Mouse (Mus musculus): Measurements from ENCODE around the gene Sstr4.

Gene Sstr4

GRCm38 (mm10) chr2:148386927-148387326 is 8.2 kb upstream of the Sstr4 start:
- in situ Hi-C loops (cut with MboI; ENCODE audit: low pct_unique_long_range_greater_than_20kb in 1 of 2, low sequenced_read_pairs in 2 of 2, unreplicated experiment in 1 of 2), result loop anchor here in 1 of 2 experiments (25.0 kb wide), 1 partner anchor 175 kb away; no protein-coding TSS in a partner anchor

GRCm38 (mm10) chr2:148387652-148388581 is 7.2 kb upstream of the Sstr4 start:
- in situ Hi-C loops (cut with MboI; ENCODE audit: low pct_unique_long_range_greater_than_20kb in 1 of 2, low sequenced_read_pairs in 2 of 2, unreplicated experiment in 1 of 2), result loop anchor here in 1 of 2 experiments (25.0 kb wide), 1 partner anchor 174 kb away; no protein-coding TSS in a partner anchor

DNA sequence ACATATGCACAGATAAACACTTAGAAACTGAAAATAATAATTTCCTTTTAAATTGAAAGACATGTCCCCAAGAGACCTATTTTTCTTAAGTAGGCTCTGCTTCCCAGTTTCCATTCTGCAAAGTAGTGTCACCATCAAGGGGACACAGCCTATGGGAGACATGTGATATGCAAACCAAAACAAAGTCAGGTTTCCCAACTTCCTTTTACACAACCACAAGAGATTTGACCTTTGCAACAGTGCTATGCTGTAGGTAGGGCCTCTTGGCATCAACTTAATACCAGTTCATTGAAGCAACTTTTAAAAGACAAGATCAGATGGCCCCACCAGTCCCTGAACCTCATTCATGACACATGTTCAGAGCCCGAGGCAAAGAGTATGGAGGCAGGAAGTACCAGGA is 2.0 kb upstream of the Sstr4 start:
- in situ Hi-C loops (cut with MboI; ENCODE audit: low pct_unique_long_range_greater_than_20kb in 1 of 2, low sequenced_read_pairs in 2 of 2, unreplicated experiment in 1 of 2), result loop anchor here (10.0 to 25.0 kb wide), 2 partner anchors 169 to 182 kb away; no protein-coding TSS in a partner anchor

DNA sequence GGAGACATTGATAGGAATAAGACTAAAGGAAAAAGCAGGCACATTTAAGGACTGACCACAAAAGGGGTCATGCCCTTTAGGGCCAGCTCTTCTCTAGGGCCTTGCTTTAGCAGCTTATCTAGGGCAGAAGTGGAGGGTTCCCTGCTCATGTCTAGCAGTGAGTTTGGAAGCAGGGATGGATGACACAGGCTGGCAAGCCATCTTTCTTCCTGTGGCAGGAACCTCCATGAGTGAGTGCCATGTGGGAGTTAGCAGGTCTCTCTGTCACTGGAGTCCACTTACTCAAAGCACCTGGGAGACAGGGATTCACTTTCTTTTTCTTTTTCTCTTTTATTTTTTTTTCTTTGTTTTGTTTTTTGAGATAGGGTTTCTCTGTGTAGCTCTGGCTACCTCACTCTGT is 1.3 kb upstream of the Sstr4 start:
- in situ Hi-C loops (cut with MboI; ENCODE audit: low pct_unique_long_range_greater_than_20kb in 1 of 2, low sequenced_read_pairs in 2 of 2, unreplicated experiment in 1 of 2), result loop anchor here (10.0 to 25.0 kb wide), 2 partner anchors 168 to 181 kb away; no protein-coding TSS in a partner anchor

GRCm38 (mm10) chr2:148396209-148396608 is 1.1 kb downstream of the Sstr4 start:
- in situ Hi-C loops (cut with MboI; ENCODE audit: low pct_unique_long_range_greater_than_20kb in 1 of 2, low sequenced_read_pairs in 2 of 2, unreplicated experiment in 1 of 2), result loop anchor here (10.0 to 25.0 kb wide), 2 partner anchors 166 to 179 kb away; no protein-coding TSS in a partner anchor

GRCm38 (mm10) chr2:148397015-148397783 is 2.1 kb downstream of the Sstr4 start:
- in situ Hi-C loops (cut with MboI; ENCODE audit: low pct_unique_long_range_greater_than_20kb in 1 of 2, low sequenced_read_pairs in 2 of 2, unreplicated experiment in 1 of 2), result loop anchor here (10.0 to 25.0 kb wide), 2 partner anchors 165 to 178 kb away; no protein-coding TSS in a partner anchor

GRCm38 (mm10) chr2:148397784-148398100 is 2.6 kb downstream of the Sstr4 start:
- in situ Hi-C loops (cut with MboI; ENCODE audit: low pct_unique_long_range_greater_than_20kb in 1 of 2, low sequenced_read_pairs in 2 of 2, unreplicated experiment in 1 of 2), result loop anchor here (10.0 to 25.0 kb wide), 2 partner anchors 165 to 177 kb away; no protein-coding TSS in a partner anchor

GRCm38 (mm10) chr2:148398901-148399685 is 3.9 kb downstream of the Sstr4 start:
- in situ Hi-C loops (cut with MboI; ENCODE audit: low pct_unique_long_range_greater_than_20kb in 1 of 2, low sequenced_read_pairs in 2 of 2, unreplicated experiment in 1 of 2), result loop anchor here (10.0 to 25.0 kb wide), 2 partner anchors 163 to 176 kb away; no protein-coding TSS in a partner anchor

GRCm38 (mm10) chr2:148402227-148402626 is 7.1 kb downstream of the Sstr4 start:
- in situ Hi-C loops (cut with MboI; ENCODE audit: low pct_unique_long_range_greater_than_20kb in 1 of 2, low sequenced_read_pairs in 2 of 2, unreplicated experiment in 1 of 2), result no loop called here

DNA sequence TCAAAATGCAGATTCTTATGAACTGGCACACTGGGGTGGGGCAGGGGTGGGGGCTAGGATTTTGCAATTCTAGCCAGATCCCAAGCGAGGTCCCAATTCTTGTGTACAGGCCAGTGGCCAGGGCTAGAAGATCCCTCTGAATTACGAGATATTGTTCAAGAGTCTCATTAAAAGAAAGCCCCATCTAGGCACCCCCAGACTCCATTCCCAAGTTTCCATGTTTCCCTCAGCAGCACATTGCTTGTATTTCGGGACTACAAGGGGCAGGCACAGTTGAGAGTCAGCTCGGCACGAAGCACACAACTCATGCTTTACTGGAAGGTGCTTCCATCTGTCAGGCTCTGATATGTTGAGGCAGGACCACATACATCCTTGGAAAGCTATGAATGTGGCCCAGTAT is 9.8 kb downstream of the Sstr4 start:
- in situ Hi-C loops (cut with MboI; ENCODE audit: low pct_unique_long_range_greater_than_20kb in 1 of 2, low sequenced_read_pairs in 2 of 2, unreplicated experiment in 1 of 2), result no loop called here

GRCm38 (mm10) chr2:148406160-148406970 is 11.2 kb downstream of the Sstr4 start:
- in situ Hi-C loops (cut with MboI; ENCODE audit: low pct_unique_long_range_greater_than_20kb in 1 of 2, low sequenced_read_pairs in 2 of 2, unreplicated experiment in 1 of 2), result no loop called here

DNA sequence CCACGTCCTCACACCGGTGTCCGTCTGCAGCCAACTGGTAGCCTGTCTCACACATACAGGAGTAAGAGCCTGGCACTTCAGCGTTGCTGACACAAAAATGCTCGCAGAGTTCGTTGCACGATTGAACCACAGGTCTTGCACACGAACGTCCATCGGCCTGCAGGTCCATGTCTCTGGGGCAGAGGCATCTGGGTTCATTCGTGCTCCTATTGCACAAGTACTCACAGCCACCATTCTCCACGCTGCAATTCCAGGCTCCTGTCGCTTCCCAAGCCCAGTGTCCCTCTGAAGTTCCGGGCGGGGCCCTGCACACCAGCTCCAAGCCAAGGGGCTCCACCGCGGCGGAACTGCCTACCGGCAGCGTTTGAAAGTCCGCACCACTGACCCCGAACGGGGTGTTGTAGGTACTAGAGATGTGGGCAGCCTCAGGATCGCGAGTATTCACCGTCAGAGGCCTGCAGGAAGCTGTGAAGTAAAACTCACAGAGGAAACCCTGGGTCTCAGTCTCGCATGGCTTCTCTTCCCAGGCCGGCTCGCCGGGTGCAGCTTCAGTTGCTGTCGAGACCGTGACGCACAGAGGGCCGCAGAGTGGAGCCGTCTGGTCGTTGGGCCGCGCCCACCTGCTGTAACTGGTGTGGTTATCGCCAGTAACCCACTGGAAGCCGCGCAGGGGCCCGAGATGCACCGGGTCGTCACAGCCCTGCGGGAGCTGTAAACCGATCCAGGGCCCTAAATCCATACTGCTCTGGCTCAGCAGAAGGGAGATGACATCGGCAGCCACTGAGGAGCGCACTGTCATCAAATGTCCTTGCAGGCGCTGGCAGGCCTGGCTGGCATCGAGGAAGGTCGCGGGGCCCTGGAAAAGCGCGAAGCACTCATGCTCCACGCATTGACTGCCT is 12.1 kb downstream of the Sstr4 start:
- in situ Hi-C loops (cut with MboI; ENCODE audit: low pct_unique_long_range_greater_than_20kb in 1 of 2, low sequenced_read_pairs in 2 of 2, unreplicated experiment in 1 of 2), result no loop called here

GRCm38 (mm10) chr2:148407870-148408760 is 13.0 kb downstream of the Sstr4 start, which contains the start of gene Thbd:
TSS of gene Thbd (minus strand) at chr2:148408188.
- in situ Hi-C loops (cut with MboI; ENCODE audit: low pct_unique_long_range_greater_than_20kb in 1 of 2, low sequenced_read_pairs in 2 of 2, unreplicated experiment in 1 of 2), result no loop called here

GRCm38 (mm10) chr2:148408761-148409120 is 13.6 kb downstream of the Sstr4 start:
- in situ Hi-C loops (cut with MboI; ENCODE audit: low pct_unique_long_range_greater_than_20kb in 1 of 2, low sequenced_read_pairs in 2 of 2, unreplicated experiment in 1 of 2), result no loop called here

DNA sequence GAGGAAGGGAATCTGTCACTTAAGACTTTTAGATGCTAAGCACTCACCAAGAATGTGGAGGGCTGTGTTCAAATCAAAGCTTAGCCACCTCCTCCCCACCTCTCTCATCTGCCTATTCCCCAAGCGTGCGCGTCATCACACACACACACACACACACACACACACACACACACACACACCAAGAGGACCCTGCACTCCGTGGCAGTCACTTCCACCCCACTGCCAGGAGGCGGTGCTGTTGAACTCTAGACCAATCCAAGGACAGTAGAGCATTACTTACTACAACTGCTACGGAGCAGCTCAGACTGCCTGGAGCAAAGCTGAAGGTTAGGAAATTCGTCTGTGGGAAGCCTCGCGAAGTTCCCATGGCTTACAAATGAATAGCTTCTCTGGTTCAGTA is 14.0 kb downstream of the Sstr4 start:
- in situ Hi-C loops (cut with MboI; ENCODE audit: low pct_unique_long_range_greater_than_20kb in 1 of 2, low sequenced_read_pairs in 2 of 2, unreplicated experiment in 1 of 2), result no loop called here

- in situ Hi-C loops (cut with MboI; ENCODE audit: low pct_unique_long_range_greater_than_20kb in 1 of 2, low sequenced_read_pairs in 2 of 2, unreplicated experiment in 1 of 2), result no loop called here
Measured at GRCm38 (mm10) chr2:148409821-148410220, 14.7 kb downstream of the Sstr4 start.
